Mouse (Mus musculus) kidney, embryonic 15.5 days (tissue): ENCODE results near the gene Akap12. TPM values are rescaled to one million over a fixed set of nuclear protein-coding genes. Genes with fewer than 3 reads are reported as not detected.
A peak's percentile ranks its signal among the peaks of the same experiment; 100 is the strongest.

Source experiments
- ATAC-seq: fragments of 200-750 bp; cut with Nextera tagmentation; replicated peaks from 2 replicates; pipeline ENCODE4 v1.8.0; 2017; ENCODE audit warnings: moderate TSS enrichment; ENCODE audit not compliant: low FRiP score
- H3K27ac ChIP-seq: fragments of 300-500 bp; sonication (generic); 2 replicates; pipeline ENCODE4 v1.5.1; 2015; ENCODE audit warnings: mild to moderate bottlenecking, inconsistent platforms
- H3K27me3 ChIP-seq: fragments of 300-500 bp; sonication (generic); 2 replicates; pipeline ENCODE4 v1.6.1; 2015; ENCODE audit warnings: inconsistent platforms
- H3K36me3 ChIP-seq: fragments of 300-500 bp; sonication (generic); 2 replicates; pipeline ENCODE4 v1.6.1; 2015; ENCODE audit warnings: inconsistent platforms
- H3K4me1 ChIP-seq: fragments of 300-500 bp; sonication (generic); 2 replicates; pipeline ENCODE4 v1.6.1; 2015; ENCODE audit warnings: inconsistent platforms
- H3K4me2 ChIP-seq: fragments of 300-500 bp; sonication (generic); 2 replicates; pipeline ENCODE4 v1.6.1; 2015; ENCODE audit warnings: moderate library complexity, mild to moderate bottlenecking, inconsistent platforms
- H3K4me3 ChIP-seq: fragments of 300-500 bp; sonication (generic); replicated peaks from 2 replicates; pipeline ENCODE4 v1.5.1; 2015; ENCODE audit warnings: mild to moderate bottlenecking, inconsistent platforms
- H3K9ac ChIP-seq: fragments of 300-500 bp; sonication (generic); 2 replicates; pipeline ENCODE4 v1.6.1; 2015; ENCODE audit warnings: mild to moderate bottlenecking, inconsistent platforms
- H3K9me3 ChIP-seq: fragments of 300-500 bp; sonication (generic); replicated peaks from 2 replicates; pipeline ENCODE4 v1.6.1; 2016; ENCODE audit warnings: inconsistent platforms
- WGBS: fragments of 180-500 bp; shearing (Covaris S2); methylation state at CpG from one replicate; pipeline ENCODE4 v1.1.7; 2015; ENCODE audit warnings: mixed read lengths; 5-methylcytosine and 5-hydroxymethylcytosine counted together
- polyA plus RNA-seq: library from polyadenylated mRNA; unstranded; fragments of >200 nt; fragmentation: Nextera tagmentation; extraction: Ambion mirVana; gene quantifications from 2 replicates; pipeline ENCODE4 v1.2.1, GENCODE M21; 2015

The Akap12 gene
- polyA plus RNA-seq, 1 experiment from 2014 or later, result 94.1 TPM

DNA sequence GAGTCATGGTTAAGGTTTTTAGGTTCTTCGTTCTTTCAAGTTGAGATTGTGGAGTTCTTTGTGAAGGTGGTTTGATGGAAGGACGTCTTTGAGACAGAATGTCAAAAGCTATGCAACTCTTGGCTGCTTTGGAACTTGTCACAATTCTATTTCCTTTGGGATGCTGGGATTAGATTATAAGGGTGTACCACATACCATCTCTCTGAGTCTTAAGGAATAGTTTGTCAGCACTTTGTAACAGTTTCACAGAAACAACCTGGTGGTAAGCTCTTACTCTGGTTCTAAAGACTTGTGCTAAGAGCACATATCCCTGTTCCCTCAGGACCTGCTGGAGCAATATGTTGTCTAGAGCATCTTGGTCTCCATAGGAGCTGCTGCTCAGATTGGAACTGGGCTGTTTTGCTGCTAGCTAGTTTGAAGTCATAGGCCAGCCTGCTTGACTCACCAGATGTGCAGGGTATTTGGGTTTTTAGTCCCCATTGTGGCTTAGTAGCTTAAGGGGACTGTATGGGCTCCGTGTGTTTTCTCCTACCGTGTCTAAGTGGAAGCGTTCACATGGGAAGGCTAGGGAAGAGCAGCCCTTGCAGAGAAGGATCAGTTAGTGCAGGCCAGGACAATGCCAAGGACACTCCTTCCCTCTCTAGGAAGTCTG, 123.4 kb downstream of the Akap12 start:
- H3K27ac ChIP-seq, result no peak overlapping the region
- H3K9me3 ChIP-seq, result no peaks in the 10 kb centered on the region
- peaks cover 48% of the 10 kb centered on the region for H3K4me1 ChIP-seq
- peak overlapping the region; percentile 99 for H3K9ac ChIP-seq
- no peak for ATAC-seq
- 56% methylated on average over 5 of the region's 5 CpGs for WGBS
- peaks cover 12% of the 10 kb centered on the region for H3K36me3 ChIP-seq
- peak overlapping the region; percentile 71 for H3K4me2 ChIP-seq
- H3K27me3 ChIP-seq, result no peaks in the 10 kb centered on the region
- peak overlapping the region; percentile 87 for H3K4me3 ChIP-seq

DNA sequence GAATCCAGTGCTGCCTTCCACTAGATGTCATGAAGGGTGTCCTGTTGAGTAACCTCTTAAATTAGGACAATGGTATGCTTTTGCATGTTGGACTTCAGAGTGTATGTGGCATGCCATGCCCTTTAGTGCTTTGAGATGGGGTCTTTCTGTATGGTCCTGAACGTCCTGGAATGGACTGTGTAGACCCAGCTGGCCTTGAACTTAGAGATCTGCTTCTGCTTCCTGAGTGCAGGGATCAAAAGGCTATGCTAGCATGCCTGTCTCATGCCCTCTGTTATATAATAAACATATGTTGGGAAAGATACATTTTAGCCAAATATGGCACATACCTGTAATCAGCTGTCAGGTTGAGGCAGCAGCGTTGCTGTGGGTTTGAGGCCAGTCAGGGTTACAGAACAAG, 124.4 kb downstream of the Akap12 start:
- Histone ChIP-seq H3K9me3 (no peaks in the 10 kb centered on the region), H3K4me2 (peak overlapping the region; percentile 71), H3K36me3 (peaks cover 20% of the 10 kb centered on the region), H3K9ac (peak overlapping the region; percentile 26; the same call in 1 of the 2 replicates), H3K27me3 (no peaks in the 10 kb centered on the region), H3K4me1 (peaks cover 42% of the 10 kb centered on the region), H3K27ac (no peak overlapping the region), H3K4me3 (no peak overlapping the region)
- ATAC-seq, result no peak
- 56% methylated on average over 2 of the region's 2 CpGs for WGBS

DNA sequence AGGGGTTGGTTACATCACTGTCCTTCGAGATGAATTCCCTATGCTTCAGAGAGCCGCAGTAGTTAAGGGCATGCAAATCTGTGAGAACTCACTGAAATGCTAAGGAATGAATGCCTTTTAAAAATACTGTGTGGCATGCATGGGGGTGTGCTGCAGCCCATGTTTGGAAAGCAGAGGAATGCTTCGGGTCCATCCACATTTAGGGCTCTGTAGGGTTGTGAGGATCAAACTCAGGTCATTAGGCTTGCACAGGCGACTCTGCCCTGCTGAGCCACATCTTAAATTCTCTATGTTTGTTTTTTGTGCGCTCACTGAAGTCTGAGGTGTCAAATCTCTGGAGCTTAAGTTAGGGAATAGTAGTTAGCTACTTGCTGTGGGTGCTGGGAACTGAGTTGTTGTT, 124.9 kb downstream of the Akap12 start:
- peaks cover 37% of the 10 kb centered on the region for H3K4me1 ChIP-seq
- WGBS, result 52% methylated on average over 5 of the region's 5 CpGs
- H3K27ac ChIP-seq, result 0 out of 2 replicates have a peak overlapping the region, but pooled peaks have one; percentile 10
- peaks cover 24% of the 10 kb centered on the region for H3K36me3 ChIP-seq
- H3K9ac ChIP-seq, result 0 out of 2 replicates have a peak overlapping the region, but pooled peaks have one; percentile 26
- peak overlapping the region; percentile 71 for H3K4me2 ChIP-seq
- ATAC-seq, result no peak
- H3K4me3 ChIP-seq, result 0 out of 2 replicates have a peak overlapping the region, but pooled peaks have one; percentile 3
- no peaks in the 10 kb centered on the region for H3K9me3 ChIP-seq
- H3K27me3 ChIP-seq, result no peaks in the 10 kb centered on the region

DNA sequence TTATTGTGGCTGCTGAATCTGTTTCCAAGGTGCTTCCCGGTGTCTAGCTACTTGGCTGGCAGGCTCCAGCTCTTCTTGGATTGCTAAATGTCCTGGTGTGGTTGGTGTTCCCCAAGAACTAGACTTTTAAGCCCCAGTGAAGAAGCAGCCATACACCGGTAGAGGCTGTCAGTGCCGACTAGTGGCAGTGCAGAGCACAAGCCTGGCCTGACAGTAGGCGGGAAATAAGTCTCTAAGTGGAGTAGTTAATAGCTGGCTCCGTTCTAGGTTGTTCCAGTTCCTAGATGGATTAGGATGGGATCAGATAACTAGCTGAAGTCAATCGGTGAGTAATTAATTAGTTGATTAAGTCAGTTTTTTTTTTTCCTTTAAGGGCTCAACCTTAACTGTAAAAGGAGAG, 125.7 kb downstream of the Akap12 start:
- H3K27ac ChIP-seq, result no peak overlapping the region
- 56% methylated on average over 6 of the region's 6 CpGs for WGBS
- H3K4me1 ChIP-seq, result peaks cover 36% of the 10 kb centered on the region
- H3K9ac ChIP-seq, result no peak overlapping the region
- no peak for ATAC-seq
- H3K4me2 ChIP-seq, result peak overlapping the region; percentile 9; the same call in 1 of the 2 replicates
- no peaks in the 10 kb centered on the region for H3K9me3 ChIP-seq
- H3K36me3 ChIP-seq, result peaks cover 30% of the 10 kb centered on the region
- H3K27me3 ChIP-seq, result no peaks in the 10 kb centered on the region
- H3K4me3 ChIP-seq, result no peak overlapping the region

- no peak overlapping the region for H3K4me3 ChIP-seq
- WGBS, result 89% methylated on average over 3 of the region's 3 CpGs
- no peak overlapping the region for H3K4me2 ChIP-seq
- H3K9ac ChIP-seq, result no peak overlapping the region
- no peak for ATAC-seq
- H3K9me3 ChIP-seq, result no peaks in the 10 kb centered on the region
- peaks cover 20% of the 10 kb centered on the region for H3K4me1 ChIP-seq
- peaks cover 63% of the 10 kb centered on the region for H3K36me3 ChIP-seq
- no peaks in the 10 kb centered on the region for H3K27me3 ChIP-seq
- H3K27ac ChIP-seq, result no peak overlapping the region
These were observed 129.1 kb downstream of the Akap12 start for GRCm38 (mm10) chr10:4395321-4395720.

- Histone ChIP-seq H3K36me3 (peaks cover 75% of the 10 kb centered on the region), H3K4me3 (no peak overlapping the region), H3K9ac (no peak overlapping the region), H3K9me3 (no peaks in the 10 kb centered on the region), H3K4me1 (0 out of 2 replicates have a peak, but pooled peaks cover under 1% of the 10 kb centered on the region), H3K27me3 (no peaks in the 10 kb centered on the region), H3K27ac (no peak overlapping the region), H3K4me2 (no peak overlapping the region)
- WGBS, result 90% methylated on average over 5 of the region's 5 CpGs
- no peak for ATAC-seq
These were observed 131.9 kb downstream of the Akap12 start for GRCm38 (mm10) chr10:4398058-4398457.

DNA sequence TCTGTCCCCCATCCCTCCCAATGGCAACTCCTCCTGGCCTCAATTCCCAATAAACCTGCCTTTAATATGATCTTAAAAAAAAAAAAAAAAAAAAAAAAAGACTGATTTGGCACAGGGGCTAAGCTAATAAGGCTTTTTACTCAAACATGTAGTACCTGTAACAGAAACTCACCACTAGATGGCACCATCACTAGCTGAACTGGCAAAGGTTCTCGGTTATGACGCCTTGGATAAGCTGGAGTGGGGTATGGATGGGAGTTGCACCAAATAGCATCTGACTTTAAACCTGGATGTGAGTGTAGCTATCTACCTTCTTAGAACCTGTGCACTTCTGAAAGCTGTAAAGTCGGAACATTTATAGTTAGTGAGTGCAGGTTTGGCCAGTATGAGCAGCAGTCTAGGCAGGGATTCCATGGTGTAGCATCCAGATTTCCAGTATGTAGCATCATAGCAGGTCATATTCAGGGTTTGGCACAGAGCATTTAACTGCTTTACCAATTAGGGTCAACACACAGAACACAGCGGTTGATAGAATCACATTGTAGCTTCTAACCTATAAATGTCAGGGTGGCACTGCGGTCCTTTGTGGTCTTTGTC, 138.8 kb downstream of the Akap12 start:
- Histone ChIP-seq H3K9ac (no peak overlapping the region), H3K4me3 (no peak overlapping the region), H3K27me3 (no peaks in the 10 kb centered on the region), H3K4me1 (no peaks in the 10 kb centered on the region), H3K27ac (no peak overlapping the region), H3K4me2 (no peak overlapping the region), H3K9me3 (no peaks in the 10 kb centered on the region), H3K36me3 (peaks cover 75% of the 10 kb centered on the region)
- ATAC-seq, result peak; percentile 50; the same call in 1 of the 2 replicates
- 60% methylated on average over 5 of the region's 5 CpGs for WGBS

- H3K9ac ChIP-seq, result no peak overlapping the region
- H3K9me3 ChIP-seq, result no peaks in the 10 kb centered on the region
- H3K4me3 ChIP-seq, result no peak overlapping the region
- ATAC-seq, result no peak
- WGBS, result 86% methylated on average over 5 of the region's 5 CpGs
- H3K27ac ChIP-seq, result no peak overlapping the region
- H3K4me1 ChIP-seq, result no peaks in the 10 kb centered on the region
- peaks cover 75% of the 10 kb centered on the region for H3K36me3 ChIP-seq
- no peak overlapping the region for H3K4me2 ChIP-seq
- no peaks in the 10 kb centered on the region for H3K27me3 ChIP-seq
These were observed 139.3 kb downstream of the Akap12 start for GRCm38 (mm10) chr10:4405511-4405910.

GRCm38 (mm10) chr10:4407191-4407590, 141.0 kb downstream of the Akap12 start:
- Histone ChIP-seq H3K4me2 (no peak overlapping the region), H3K4me1 (no peaks in the 10 kb centered on the region), H3K9ac (no peak overlapping the region), H3K27me3 (no peaks in the 10 kb centered on the region), H3K36me3 (peaks cover 82% of the 10 kb centered on the region), H3K4me3 (no peak overlapping the region), H3K27ac (no peak overlapping the region), H3K9me3 (no peaks in the 10 kb centered on the region)
- ATAC-seq, result no peak
- WGBS, result 95% methylated on average over 1 of the region's 1 CpGs

Other genes starting within 250 kb of the Akap12 start
- 17.8 and 17.9 TPM in 2 replicates for gene Zbtb2, start 121.7 kb downstream of the Akap12 start, polyA plus RNA-seq
- 56.9 and 59.8 TPM in 2 replicates for gene Rmnd1, start 166.0 kb downstream of the Akap12 start, polyA plus RNA-seq
- gene Armt1, start 166.1 kb downstream of the Akap12 start, polyA plus RNA-seq, result 23.3 and 26.1 TPM in 2 replicates
- 1.5 and 1.8 TPM in 2 replicates for gene Ccdc170, start 216.1 kb downstream of the Akap12 start, polyA plus RNA-seq